Mouse (Mus musculus) cerebellum, adult 2 months (tissue): ENCODE results near the gene Adam1b.

Source experiments
- CTCF ChIP-seq: fragments of 200-500 bp; IDR thresholded peaks from 2 replicates; pipeline ENCODE4 v1.5.1; 2011; ENCODE audit warnings: low read depth, mild to moderate bottlenecking, control low read depth, low read length, moderate library complexity, borderline replicate concordance; ENCODE audit not compliant: insufficient read depth
- POLR2A ChIP-seq: fragments of 200-500 bp; IDR thresholded peaks from 2 replicates; pipeline ENCODE4 v1.6.1; 2011; ENCODE audit warnings: low read length, control low read depth, borderline replicate concordance; ENCODE audit not compliant: insufficient read depth

DNA sequence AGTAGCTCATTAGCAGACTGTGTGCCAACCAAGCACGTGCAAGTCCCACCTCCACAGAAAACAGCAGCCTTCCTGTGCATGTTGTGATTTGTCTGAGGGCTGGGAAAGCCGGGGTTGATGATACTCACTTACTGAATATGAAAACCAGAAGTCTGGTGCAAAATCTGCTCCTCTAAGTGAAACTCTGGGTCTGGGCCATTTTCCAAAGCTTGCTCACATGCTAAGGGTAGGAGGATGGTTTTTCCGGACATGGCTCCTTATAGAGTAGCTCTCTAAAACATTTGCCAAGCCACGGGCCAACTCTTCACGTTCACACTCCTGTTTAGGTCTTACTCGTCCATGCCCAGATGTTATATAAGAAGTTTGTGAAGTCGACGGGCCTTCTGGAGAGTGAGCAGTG, 9.9 kb downstream of the Adam1b start:
- TF ChIP-seq POLR2A (no peak), CTCF (no peak)
